Mouse (Mus musculus): ENCODE results near the gene Lysmd1. TPM values are rescaled to one million over a fixed set of nuclear protein-coding genes. Genes with fewer than 3 reads are reported as not detected.

The Lysmd1 gene
- polyA plus RNA-seq, 1 experiment from 2014 or later, result 46.0 TPM

DNA sequence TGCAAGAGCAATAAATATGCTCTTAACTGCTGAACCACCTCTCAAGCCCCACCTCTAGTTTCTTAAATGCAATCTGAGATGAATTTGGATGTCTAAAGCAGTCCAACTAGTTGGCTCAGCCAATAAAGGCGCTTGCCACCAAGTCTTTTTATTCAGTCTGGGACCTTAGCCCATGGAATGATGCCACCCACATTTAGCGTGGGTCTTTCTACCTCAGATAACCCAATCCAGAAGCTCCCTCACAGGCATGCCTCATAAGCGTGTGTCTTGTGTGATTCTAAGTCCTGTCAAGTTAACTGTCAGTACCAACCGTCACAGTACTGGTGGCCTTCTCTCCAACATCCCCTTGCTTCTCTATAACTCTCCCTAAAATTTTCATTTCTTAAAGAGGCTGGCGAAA lies 45.1 kb downstream of the Lysmd1 start:
- H3K4me3 ChIP-seq (replicated peaks), result no peak overlapping the region
- no peak overlapping the region for H3K27ac ChIP-seq (replicated peaks)
- H3K9me3 ChIP-seq (replicated peaks), result no peaks in the 10 kb centered on the region
- peaks cover 3% of the 10 kb centered on the region; the same call in 1 of the 2 replicates for H3K4me1 ChIP-seq
- H3K4me2 ChIP-seq, result no peak overlapping the region
- no peaks in the 10 kb centered on the region for H3K27me3 ChIP-seq (replicated peaks)
- WGBS, result 88% methylated on average over 5 of the region's 5 CpGs
- peaks cover 12% of the 10 kb centered on the region; the same call in 1 of the 2 replicates for H3K36me3 ChIP-seq
- no peak overlapping the region for H3K9ac ChIP-seq (replicated peaks)
- no peak for ATAC-seq (ENCODE audit: low FRiP score)

- no peaks in the 10 kb centered on the region for H3K27me3 ChIP-seq (replicated peaks)
- H3K9ac ChIP-seq (replicated peaks), result no peak overlapping the region
- ATAC-seq (ENCODE audit: low FRiP score), result no peak
- no peaks in the 10 kb centered on the region for H3K9me3 ChIP-seq (replicated peaks)
- no peaks in the 10 kb centered on the region for H3K4me1 ChIP-seq
- H3K4me2 ChIP-seq, result no peak overlapping the region
- H3K27ac ChIP-seq (replicated peaks), result no peak overlapping the region
- H3K4me3 ChIP-seq (replicated peaks), result no peak overlapping the region
- peaks cover 20% of the 10 kb centered on the region for H3K36me3 ChIP-seq
- WGBS, result 70% methylated on average over 3 of the region's 3 CpGs
Observed at GRCm38 (mm10) chr3:95179890-95180289, 46.0 kb downstream of the Lysmd1 start.

- H3K4me3 ChIP-seq (replicated peaks), result no peak overlapping the region
- H3K4me2 ChIP-seq, result no peak overlapping the region
Observed at GRCm38 (mm10) chr3:95181841-95182240, 48.0 kb downstream of the Lysmd1 start.

GRCm38 (mm10) chr3:95184796-95185577 lies 51.1 kb downstream of the Lysmd1 start:
- no peaks in the 10 kb centered on the region for H3K4me1 ChIP-seq
- no peaks in the 10 kb centered on the region for H3K27me3 ChIP-seq (replicated peaks)
- no peak overlapping the region for H3K27ac ChIP-seq (replicated peaks)
- H3K4me2 ChIP-seq, result no peak overlapping the region
- H3K9me3 ChIP-seq (replicated peaks), result no peaks in the 10 kb centered on the region
- H3K9ac ChIP-seq (replicated peaks), result no peak overlapping the region
- no peak for ATAC-seq (ENCODE audit: low FRiP score)
- WGBS, result 91% methylated on average over 9 of the region's 9 CpGs
- peaks cover 68% of the 10 kb centered on the region for H3K36me3 ChIP-seq
- H3K4me3 ChIP-seq (replicated peaks), result no peak overlapping the region

More at GRCm38 (mm10) chr3:95181841-95182240, 48.0 kb downstream of the Lysmd1 start:
- WGBS, result 76% methylated on average over 1 of the region's 1 CpGs
- H3K27me3 ChIP-seq (replicated peaks), result no peaks in the 10 kb centered on the region
- H3K9ac ChIP-seq (replicated peaks), result no peak overlapping the region
- no peaks in the 10 kb centered on the region for H3K4me1 ChIP-seq
- no peak for ATAC-seq (ENCODE audit: low FRiP score)
- peaks cover 37% of the 10 kb centered on the region for H3K36me3 ChIP-seq
- H3K9me3 ChIP-seq (replicated peaks), result no peaks in the 10 kb centered on the region
- H3K27ac ChIP-seq (replicated peaks), result no peak overlapping the region

GRCm38 (mm10) chr3:95186100-95186499 lies 52.2 kb downstream of the Lysmd1 start:
- no peaks in the 10 kb centered on the region for H3K9me3 ChIP-seq (replicated peaks)
- WGBS, result 96% methylated on average over 2 of the region's 2 CpGs
- no peak overlapping the region for H3K27ac ChIP-seq (replicated peaks)
- ATAC-seq (ENCODE audit: low FRiP score), result no peak
- H3K4me1 ChIP-seq, result no peaks in the 10 kb centered on the region
- H3K9ac ChIP-seq (replicated peaks), result no peak overlapping the region
- no peak overlapping the region for H3K4me3 ChIP-seq (replicated peaks)
- no peak overlapping the region for H3K4me2 ChIP-seq
- no peaks in the 10 kb centered on the region for H3K27me3 ChIP-seq (replicated peaks)
- H3K36me3 ChIP-seq, result peaks cover 74% of the 10 kb centered on the region

- no peak overlapping the region for H3K9ac ChIP-seq (replicated peaks)
- no peaks in the 10 kb centered on the region for H3K9me3 ChIP-seq (replicated peaks)
- no peak for ATAC-seq (ENCODE audit: low FRiP score)
- no peaks in the 10 kb centered on the region for H3K27me3 ChIP-seq (replicated peaks)
- no peak overlapping the region for H3K27ac ChIP-seq (replicated peaks)
- no peak overlapping the region for H3K4me3 ChIP-seq (replicated peaks)
- H3K36me3 ChIP-seq, result peaks cover 74% of the 10 kb centered on the region
- 93% methylated on average over 6 of the region's 6 CpGs for WGBS
- no peaks in the 10 kb centered on the region for H3K4me1 ChIP-seq
- no peak overlapping the region for H3K4me2 ChIP-seq
Observed at GRCm38 (mm10) chr3:95186888-95187287, 53.0 kb downstream of the Lysmd1 start.

Small RNA genes lying within 50 kb of the gene (microRNA-seq; reads per million reads assigned to microRNA genes)
- gene Mir8099-1, result not detected

Other genes with a start within 250 kb of the Lysmd1 start
- 371 and 373 TPM in 2 replicates for gene Psmb4, start 247.1 kb upstream of the Lysmd1 start, polyA plus RNA-seq (2015; fragmentation: Nextera tagmentation; extraction: Ambion mirVana)
- gene Selenbp1, start 201.0 kb upstream of the Lysmd1 start, polyA plus RNA-seq (2015; fragmentation: Nextera tagmentation; extraction: Ambion mirVana), result 15.3 and 28.7 TPM in 2 replicates
- 7.1 and 8.0 TPM in 2 replicates for gene Rfx5, start 180.0 kb upstream of the Lysmd1 start, polyA plus RNA-seq (2015; fragmentation: Nextera tagmentation; extraction: Ambion mirVana)
- gene Pi4kb, start 159.4 kb upstream of the Lysmd1 start, polyA plus RNA-seq (2015; fragmentation: Nextera tagmentation; extraction: Ambion mirVana), result 22.5 and 23.8 TPM in 2 replicates
- 16.6 and 17.7 TPM in 2 replicates for gene Zfp687, start 118.6 kb upstream of the Lysmd1 start, polyA plus RNA-seq (2015; fragmentation: Nextera tagmentation; extraction: Ambion mirVana)
- gene Psmd4, start 91.5 kb upstream of the Lysmd1 start, polyA plus RNA-seq (2015; fragmentation: Nextera tagmentation; extraction: Ambion mirVana), result 264 and 266 TPM in 2 replicates
- 15.5 and 16.5 TPM in 2 replicates for gene Pip5k1a, start 27.2 kb upstream of the Lysmd1 start, polyA plus RNA-seq (2015; fragmentation: Nextera tagmentation; extraction: Ambion mirVana)
- gene Vps72, start 23.1 kb upstream of the Lysmd1 start, polyA plus RNA-seq (2015; fragmentation: Nextera tagmentation; extraction: Ambion mirVana), result 142 and 151 TPM in 2 replicates
- gene Tmod4, start 9.6 kb upstream of the Lysmd1 start, polyA plus RNA-seq (2015; fragmentation: Nextera tagmentation; extraction: Ambion mirVana), result 1.3 and 1.5 TPM in 2 replicates
- gene Scnm1, start 77 bp upstream of the Lysmd1 start, polyA plus RNA-seq (2015; fragmentation: Nextera tagmentation; extraction: Ambion mirVana), result 86.7 and 88.4 TPM in 2 replicates
- gene Tnfaip8l2, start 8.3 kb downstream of the Lysmd1 start, polyA plus RNA-seq (2015; fragmentation: Nextera tagmentation; extraction: Ambion mirVana), result 3.0 and 5.6 TPM in 2 replicates
- gene Sema6c, start 26.4 kb downstream of the Lysmd1 start, polyA plus RNA-seq (2015; fragmentation: Nextera tagmentation; extraction: Ambion mirVana), result 17.7 and 24.4 TPM in 2 replicates
- gene Gabpb2, start 83.8 kb downstream of the Lysmd1 start, polyA plus RNA-seq (2015; fragmentation: Nextera tagmentation; extraction: Ambion mirVana), result 2.8 and 3.9 TPM in 2 replicates
- 46.2 and 55.5 TPM in 2 replicates for gene Cdc42se1, start 94.6 kb downstream of the Lysmd1 start, polyA plus RNA-seq (2015; fragmentation: Nextera tagmentation; extraction: Ambion mirVana)
- gene Mllt11, start 98.1 kb downstream of the Lysmd1 start, polyA plus RNA-seq (2015; fragmentation: Nextera tagmentation; extraction: Ambion mirVana), result 250 and 346 TPM in 2 replicates
- gene Gm128, start 107.5 kb downstream of the Lysmd1 start, polyA plus RNA-seq (2015; fragmentation: Nextera tagmentation; extraction: Ambion mirVana), result 0.13 and 0.18 TPM in 2 replicates
- gene Bnipl, start 117.1 kb downstream of the Lysmd1 start, polyA plus RNA-seq (2015; fragmentation: Nextera tagmentation; extraction: Ambion mirVana), result 0.29 TPM in 1 of 2 replicates, not detected in the other
- 37.3 and 37.4 TPM in 2 replicates for gene Mindy1, start 147.3 kb downstream of the Lysmd1 start, polyA plus RNA-seq (2015; fragmentation: Nextera tagmentation; extraction: Ambion mirVana)
- 57.3 and 61.7 TPM in 2 replicates for gene Prune1, start 148.0 kb downstream of the Lysmd1 start, polyA plus RNA-seq (2015; fragmentation: Nextera tagmentation; extraction: Ambion mirVana)
- 0.40 and 0.41 TPM in 2 replicates for gene Anxa9, start 173.1 kb downstream of the Lysmd1 start, polyA plus RNA-seq (2015; fragmentation: Nextera tagmentation; extraction: Ambion mirVana)
- gene Cers2, start 180.7 kb downstream of the Lysmd1 start, polyA plus RNA-seq (2015; fragmentation: Nextera tagmentation; extraction: Ambion mirVana), result 93.4 and 102 TPM in 2 replicates
- 37.6 and 38.3 TPM in 2 replicates for gene Setdb1, start 223.1 kb downstream of the Lysmd1 start, polyA plus RNA-seq (2015; fragmentation: Nextera tagmentation; extraction: Ambion mirVana)